Mouse (Mus musculus) megakaryocyte progenitor cell, adult 5-6 weeks (primary cell): ENCODE data around the gene 4933425L06Rik. TPM values are rescaled to one million over a fixed set of nuclear protein-coding genes. Genes with fewer than 3 reads are reported as not detected.

Source experiments
- ATAC-seq: replicated peaks from 2 replicates; pipeline ENCODE4 v1.8.0; 2016; ENCODE audit warnings: mild to moderate bottlenecking, moderate TSS enrichment, inconsistent platforms; ENCODE audit not compliant: poor library complexity
- total RNA-seq, 2 experiments: library from RNA; stranded (forward) in 1 of 2; stranded (reverse) in 1 of 2; fragments of 157-497, 149-512 nt in 1 of 2; fragments of 200-1000 nt in 1 of 2; gene quantifications; 2 replicates each; pipeline versions ENCODE4 v1.2.3 to v1.2.4; 2015 to 2017

The 4933425L06Rik gene
- total RNA-seq (2015) (not detected in 2 replicates), total RNA-seq (2017) (not detected in 2 replicates)

DNA sequence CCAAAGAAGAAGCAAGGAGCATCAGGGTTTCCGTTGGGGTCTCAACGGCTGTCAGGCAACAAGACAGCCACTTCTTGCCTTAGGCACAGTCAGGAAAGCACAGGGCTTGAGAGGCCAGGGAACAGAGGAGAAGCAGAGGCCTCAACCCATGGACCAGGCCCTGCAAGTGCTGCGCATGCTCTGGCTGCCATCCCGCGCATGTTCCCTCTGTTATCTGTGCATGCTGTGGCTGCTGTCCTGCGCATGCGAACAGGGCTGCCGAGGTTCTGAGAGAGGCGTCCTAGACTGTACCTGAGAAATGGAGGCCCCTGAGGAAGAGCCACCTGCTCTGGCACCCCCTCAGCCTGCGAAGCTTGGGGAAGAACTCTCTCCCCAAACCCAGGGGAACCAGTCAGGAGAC lies at the start of gene 4933425L06Rik:
TSS of gene 4933425L06Rik (plus strand) at position 261 of the 400 bp plus-strand sequence.
- no peak for ATAC-seq

DNA sequence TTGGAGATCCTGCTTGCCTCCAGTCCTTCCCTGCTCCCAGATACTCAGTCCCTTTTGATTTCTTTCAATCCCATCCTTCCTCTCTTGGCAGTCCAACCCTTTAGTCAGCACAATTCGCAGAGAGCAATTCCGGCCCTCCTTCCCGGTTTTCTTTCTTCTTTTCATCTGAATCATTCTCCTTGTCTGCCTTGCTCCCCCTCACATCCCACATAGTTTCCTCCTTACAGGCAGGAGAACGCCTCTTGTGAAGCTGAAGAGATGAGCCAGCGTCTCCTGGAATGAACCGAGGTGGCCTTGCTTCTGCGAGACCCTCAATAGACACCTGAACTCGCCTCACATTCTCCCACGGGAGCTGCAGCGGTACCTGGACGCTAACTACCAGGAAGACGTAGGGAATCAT lies 44.1 kb upstream of the 4933425L06Rik start:
- no peak for ATAC-seq

DNA sequence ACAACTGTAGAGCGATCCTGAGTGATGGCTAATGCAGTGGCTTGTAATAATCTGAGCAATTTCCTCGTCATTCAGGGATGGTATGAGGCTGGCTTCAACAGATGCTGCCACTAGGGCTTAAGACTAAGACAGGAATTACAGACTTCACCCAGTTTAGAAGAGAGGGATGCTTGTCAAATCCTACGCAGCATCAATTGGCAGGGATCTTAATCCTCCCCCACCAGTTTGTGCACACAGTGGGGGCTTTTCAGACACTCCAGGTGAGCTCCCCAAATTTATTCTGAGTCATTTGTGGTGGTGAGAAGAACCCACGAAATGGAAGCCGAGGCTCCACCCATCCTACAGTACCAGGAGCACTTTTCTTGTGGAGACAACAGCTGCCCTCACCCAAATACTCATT lies 43.6 kb upstream of the 4933425L06Rik start:
- ATAC-seq = no peak

DNA sequence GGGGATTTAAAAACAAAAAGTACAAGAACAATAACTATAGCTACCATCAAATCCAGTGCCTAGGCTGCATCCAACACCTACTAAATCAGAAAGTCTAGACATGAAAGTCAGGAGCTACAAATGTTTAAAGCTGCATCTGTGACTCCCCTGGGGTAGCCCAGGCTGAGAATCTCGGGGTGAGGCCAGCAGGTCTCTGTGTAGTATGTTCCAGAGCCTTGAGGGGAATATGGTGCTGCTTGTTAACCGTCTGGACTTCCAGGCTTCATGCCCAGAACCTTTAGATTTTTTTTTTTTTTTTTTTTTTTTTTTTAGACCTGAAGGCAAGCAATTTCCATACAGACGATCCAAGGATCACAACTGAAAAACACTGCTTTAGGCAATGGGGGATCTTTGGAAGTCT lies 38.0 kb upstream of the 4933425L06Rik start:
- no peak for ATAC-seq

DNA sequence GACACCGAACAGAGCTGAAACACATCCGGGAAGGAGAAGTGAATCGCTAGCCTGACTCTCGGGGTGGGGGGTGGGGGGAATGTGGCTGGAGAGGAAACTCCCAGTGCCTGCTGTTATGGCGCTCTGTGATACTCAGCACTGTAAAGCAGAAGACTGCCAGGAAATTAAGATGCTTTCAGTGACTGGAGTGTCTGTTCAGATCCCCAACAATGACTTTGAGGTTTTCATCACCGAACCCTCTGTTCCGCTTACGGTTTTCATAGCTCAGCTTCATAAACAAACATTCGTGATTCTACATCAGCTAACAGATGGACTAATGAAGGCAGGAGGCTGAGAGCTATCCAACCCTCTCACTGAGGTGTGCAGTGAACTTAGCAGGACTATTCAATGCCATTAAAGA lies 34.5 kb upstream of the 4933425L06Rik start:
- peak; percentile 59 for ATAC-seq

DNA sequence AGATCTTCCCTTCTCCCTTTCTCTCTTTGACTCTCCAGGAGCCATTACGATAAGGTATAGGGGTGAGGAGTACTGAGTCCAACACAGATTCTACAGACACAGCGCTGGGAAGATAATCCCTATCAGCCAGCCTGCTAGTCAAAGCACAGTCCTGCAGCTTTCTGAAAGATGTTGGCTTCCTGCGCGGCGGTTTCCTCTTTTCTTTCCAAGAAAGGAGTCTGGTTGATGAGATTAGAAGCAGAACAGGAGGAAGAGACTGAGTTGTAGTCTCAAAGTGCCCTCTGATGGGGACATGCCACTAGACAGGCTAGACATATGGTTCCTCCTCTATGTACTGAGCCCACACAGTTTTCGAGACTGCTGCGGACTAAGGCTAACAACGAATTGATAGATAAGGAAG lies 33.3 kb upstream of the 4933425L06Rik start:
- peak; percentile 84 for ATAC-seq

DNA sequence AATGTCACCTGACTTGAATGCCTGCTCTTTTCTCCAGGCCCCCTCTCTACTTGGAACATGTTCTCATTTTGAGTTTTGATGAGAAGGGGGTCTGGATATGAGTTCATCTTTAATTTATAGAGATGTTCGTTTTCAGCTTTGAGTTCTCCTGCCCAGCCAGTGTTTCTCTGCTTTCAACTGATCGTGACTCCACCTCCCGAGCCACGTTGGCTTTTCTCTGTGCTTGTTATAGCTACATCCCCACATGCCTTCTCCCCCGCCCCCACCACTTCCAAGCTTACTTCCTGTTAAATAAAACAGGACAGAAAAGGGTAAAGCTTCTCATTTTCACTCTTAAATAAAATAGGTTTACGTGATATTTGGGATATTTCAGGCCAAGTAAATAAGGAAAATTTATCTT lies 30.5 kb upstream of the 4933425L06Rik start:
- no peak for ATAC-seq

DNA sequence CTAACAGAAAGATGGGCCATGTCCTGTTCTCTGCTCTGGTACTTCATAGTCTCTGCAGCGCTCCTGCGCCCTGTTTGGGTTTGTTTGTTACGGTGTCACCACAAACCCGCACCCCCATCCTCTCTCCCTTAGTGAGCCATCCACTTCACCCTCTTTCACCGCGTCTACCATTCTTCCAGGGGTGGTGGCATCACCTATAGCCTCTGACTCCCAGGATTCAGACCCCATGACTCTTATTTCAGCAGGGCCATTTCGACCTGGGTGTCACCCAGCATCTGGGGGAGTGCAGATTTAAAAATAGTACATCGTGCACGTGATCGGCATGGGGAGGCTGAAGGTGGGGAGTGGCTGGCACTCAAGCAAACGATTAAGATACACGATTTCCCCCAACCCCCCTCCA lies 28.3 kb upstream of the 4933425L06Rik start:
- no peak for ATAC-seq

DNA sequence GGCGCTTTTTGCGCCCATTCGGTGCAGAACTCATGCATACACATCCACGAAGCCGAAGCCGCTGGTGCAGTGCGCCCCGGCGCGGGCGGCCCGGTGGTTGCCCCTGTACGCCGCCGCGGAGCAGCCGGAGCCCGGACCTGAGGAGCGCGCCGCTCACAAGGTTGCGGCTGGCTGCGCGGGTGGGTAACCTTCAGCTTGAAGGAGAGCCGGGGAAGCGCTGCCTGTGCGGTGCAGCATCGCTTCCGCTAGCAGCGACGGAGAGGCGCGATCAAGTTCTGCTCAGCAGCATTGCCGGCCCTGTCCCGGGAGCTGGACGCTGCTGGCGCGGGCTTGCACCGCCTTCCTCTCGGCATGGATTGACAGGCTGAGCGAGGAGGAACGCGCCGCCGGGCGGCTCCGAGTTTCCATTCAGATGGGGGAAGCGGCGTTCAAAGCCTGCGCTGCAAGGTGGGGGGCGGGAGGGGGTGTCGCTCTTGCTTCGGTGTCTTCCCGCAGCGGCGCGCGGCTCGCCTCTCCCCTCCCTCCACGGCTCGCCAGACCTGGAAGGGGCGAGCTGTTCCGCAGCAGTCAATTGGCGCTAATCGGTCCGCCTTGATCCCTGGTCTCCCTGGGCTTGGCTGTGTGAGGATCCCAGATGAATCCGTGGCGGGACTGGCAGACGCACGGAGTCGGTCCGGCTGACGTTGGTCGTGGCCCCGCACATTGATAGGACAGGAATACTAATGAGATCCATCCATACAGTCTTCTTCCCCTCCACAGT lies 27.6 kb upstream of the 4933425L06Rik start, which contains the start of gene Rgs7bp:
TSS of gene Rgs7bp (minus strand) at position 750 of the 760 bp plus-strand sequence.
- ATAC-seq = peak; percentile 53

DNA sequence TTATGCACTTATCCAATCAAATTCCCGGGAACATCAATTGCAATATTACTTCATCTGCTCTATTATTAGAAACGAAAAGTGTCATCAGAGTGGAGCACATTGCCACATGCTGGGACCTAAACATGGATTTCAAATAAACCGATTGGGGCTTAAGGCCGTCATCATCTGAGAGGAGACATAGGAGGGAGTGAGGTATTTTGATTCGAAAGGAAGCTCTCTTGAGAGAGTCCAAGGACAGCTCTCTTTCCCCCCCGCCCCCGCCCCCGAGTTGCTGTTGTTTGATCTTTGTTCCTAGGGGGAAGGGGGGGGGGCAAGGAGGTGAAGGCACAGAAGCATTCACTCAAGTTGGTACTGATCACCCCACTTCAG lies 27.0 kb upstream of the 4933425L06Rik start:
- ATAC-seq = peak; percentile 2; the same call in 1 of the 2 replicates

DNA sequence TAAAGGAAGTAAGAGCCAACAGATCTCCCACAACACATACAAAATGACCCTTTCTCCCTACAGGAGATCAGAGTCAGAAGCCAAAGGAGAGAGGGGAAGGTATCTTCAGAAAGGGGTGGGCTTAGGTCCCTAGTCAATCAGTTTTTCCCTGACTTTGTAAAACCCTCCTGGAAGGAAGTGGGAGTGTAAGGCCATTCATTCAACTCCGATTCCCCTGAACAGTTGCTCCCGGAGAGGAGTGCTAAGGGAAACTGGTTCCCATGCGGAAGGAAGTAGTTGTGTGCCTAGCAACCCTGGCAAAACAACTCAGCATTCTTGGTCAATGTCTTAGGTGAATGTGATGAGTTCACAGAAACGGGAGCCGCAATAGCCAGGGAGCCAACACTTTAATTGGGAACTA lies 26.5 kb upstream of the 4933425L06Rik start:
- ATAC-seq = peak; percentile 66

DNA sequence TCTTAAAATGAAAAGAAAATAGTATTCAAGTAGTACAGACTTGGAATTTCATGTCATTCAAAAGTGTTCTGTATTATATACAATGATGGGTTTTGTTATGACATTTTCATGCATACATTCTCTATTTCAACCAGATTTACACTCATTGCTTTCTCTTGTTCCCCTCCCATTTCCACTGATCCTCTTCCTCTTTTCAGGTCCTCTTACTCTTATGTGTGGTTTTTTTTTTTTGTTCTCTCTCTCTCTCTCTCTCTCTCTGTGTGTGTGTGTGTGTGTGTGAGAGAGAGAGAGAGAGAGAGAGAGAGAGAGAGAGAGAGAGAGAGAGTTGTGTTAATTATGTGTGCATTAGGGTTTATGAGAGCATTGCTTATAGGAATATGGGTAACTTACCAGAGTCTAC lies 15.8 kb upstream of the 4933425L06Rik start:
- ATAC-seq = peak; percentile 76

DNA sequence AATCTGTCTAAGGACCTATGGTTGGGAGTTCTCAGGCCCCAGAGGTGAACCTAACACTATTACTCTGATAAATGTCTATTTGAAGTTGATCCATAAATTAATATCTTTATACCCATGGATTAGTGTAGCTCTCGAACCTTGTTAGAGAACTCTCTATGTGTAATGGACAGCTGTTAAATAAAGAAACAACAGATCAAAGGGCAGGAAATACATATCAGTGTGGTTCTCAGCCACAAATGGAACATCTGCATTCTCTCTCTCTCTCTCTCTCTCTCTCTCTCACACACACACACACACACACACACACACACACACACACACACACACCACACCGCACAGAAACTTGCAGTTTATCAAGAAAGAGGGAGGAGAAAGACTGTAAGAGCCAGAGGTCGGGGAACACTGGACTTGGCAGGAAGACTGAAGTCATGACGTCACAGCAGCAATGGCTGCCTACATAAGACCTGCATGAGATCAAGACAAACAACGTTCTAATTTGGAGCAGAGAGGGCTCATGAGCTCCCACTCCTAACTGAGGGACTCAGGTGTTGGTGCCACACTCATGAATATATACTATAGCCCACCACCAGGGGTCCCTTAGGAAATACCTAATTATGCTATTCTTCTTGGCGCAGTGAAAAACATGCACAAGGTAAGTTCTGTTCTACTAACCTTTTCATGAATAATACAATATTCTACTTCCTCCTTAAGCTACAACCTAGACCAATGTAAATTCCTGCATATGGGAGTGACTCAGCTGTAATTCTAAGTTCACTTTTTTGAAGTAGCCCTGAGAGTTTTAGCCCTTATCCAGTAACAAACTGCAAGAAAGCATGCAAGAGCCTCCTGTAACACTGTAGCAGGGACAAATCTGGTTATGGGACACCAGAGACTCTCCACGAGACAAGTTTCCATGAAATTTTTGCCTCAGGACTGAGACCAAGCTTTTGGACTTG lies 14.8 kb upstream of the 4933425L06Rik start:
- peak; percentile 54 for ATAC-seq

DNA sequence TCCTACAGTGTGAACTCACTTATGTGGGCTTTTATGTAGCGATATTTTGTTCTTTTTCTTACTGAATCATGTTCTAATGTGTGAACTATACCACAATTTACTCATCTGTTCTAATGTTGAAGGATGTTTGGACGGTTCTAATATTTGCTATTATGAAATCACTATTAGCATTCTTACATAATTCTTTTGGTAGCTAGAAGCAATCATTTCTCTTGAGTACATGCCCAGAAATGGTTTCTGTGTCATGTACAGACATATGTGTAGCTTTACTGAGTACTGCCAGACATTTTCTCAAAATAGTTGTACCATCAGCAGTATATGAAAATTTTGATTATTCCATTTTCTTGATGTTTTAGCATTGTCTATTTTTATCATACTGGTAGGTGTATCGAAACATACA lies 7.4 kb downstream of the 4933425L06Rik start:
- no peak for ATAC-seq

DNA sequence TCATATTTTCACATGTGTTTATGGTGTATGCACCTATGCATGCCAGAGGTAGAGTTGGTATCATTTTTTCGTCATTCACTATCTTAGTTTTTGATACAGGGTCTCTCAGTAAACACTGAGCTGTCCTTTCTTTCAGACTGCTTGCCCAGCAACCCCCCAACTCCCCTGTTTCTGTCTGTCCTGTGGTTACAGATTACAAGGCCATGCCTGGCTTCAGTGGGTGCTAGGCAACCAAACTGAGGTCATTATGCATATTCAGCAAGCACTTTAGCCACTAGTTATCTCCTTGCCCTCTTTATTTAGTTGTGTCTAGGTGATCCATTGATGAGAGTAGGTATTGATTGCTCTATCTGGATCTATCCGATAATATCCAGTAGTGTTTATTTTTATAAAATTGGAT lies 14.4 kb downstream of the 4933425L06Rik start:
- no peak for ATAC-seq

DNA sequence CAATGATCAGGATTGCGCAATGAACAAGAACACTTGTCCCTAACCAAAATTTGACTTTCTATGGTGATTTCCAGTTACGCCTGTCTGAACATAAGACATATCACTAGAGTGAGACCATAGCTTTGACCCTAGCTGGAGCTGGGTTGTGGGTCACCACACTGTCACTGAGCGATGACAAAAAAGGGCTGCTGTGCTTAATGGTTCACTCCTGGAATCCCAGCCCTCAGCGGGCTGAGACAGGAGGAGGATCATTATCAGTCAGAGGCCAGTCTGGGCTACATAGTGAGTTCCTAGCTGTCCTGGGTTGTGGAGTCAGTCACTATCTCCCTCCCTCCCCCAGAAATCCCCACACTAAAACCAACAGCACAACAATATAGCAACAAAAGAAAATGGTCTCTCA lies 18.8 kb downstream of the 4933425L06Rik start:
- ATAC-seq = no peak

DNA sequence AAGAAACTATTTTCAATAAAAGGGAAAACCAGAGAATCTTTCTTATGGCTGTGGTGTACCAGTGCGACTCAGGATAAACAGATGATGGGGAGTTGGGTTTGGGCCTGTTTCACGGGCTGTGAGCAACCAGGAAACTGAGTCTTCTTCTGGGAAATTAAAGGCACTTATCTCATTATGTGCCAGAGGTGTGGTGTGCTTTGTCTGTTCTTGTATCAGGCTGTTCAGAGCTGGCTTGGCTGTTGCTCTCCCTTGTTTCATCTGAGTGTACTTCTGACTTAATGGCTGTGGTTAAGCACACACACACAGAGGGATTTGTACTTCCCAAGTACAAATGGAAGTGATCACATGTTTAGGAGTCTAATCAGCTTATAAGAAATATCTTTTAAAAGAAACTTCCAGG lies 22.5 kb downstream of the 4933425L06Rik start:
- no peak for ATAC-seq

DNA sequence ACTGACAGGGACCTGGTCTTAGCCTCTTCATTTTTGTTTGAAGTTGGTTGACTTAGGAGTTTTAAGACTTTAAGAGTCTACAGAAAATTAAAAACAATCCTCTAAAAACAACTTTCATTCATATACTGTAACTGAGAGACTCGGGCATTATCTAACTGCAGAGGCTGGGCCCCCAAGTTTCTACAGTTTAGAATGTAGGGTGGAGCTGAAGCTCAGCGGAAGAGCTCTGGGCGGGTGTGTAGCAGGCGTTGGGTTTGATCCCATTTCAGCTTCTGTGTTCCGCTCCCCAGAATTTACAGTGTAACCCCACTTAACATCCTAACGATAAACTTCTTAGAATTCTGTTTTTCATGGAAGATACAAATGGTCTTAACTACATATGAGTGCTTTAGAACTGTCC lies 29.7 kb downstream of the 4933425L06Rik start:
- ATAC-seq = no peak; the same call in 1 of the 2 replicates

DNA sequence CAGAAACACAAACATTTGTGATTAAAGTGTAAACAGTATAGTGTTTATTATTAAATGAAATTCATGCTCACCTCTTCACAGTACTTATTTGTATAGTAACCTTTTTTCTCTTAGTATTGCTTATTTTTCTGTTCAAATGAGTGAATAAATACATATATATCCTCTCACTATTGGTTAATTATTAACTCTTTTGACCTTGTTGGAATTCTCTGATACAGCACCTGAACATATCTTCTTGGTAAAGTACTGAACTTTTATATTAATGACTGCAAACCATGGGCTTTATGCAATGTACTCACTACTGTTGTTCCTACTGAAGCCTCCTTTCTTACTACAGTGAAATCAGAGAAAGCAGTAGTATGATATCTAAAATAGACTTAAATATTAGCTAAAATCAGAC lies 39.7 kb downstream of the 4933425L06Rik start:
- no peak for ATAC-seq

DNA sequence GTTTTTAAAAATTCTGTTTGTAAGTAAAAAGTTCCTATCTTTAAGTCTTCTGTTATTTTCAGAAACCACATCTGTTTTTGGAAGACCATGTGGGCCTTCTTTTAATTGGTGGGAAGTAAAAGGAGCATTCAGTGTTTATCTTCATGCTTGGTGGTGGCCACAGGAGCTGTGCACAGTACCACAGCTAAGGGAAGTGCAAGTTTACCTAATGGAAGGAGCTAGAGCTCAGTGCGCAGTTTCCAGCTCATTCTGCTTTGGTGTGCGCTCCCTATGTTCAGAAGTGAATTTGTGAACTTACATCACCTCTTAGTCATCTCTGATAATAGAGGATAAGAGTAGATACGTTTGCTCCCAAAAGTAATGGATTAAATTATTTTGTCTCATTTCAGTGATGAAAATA lies 40.2 kb downstream of the 4933425L06Rik start:
- 0 out of 2 replicates have a peak, but pooled peaks have one; percentile 29 for ATAC-seq

DNA sequence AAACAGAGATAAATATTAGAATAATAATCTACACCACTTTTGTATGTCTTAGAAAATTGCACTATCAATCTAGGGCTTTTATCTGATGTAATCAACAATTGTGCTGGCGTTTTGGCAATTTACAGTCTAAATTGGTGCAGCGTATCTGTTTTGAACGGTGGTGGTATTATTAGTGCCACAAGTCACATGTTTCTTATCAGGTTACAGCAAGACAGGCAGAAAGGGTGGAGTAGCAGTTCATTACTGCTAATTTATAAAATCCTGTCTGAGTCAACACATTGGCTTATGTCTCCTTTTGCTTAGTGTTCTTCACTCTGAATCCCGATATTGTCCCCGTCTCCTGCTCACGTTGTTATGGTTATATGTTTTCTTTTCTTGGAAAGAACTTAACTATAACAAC lies 48.2 kb downstream of the 4933425L06Rik start:
- peak; percentile 83 for ATAC-seq

DNA sequence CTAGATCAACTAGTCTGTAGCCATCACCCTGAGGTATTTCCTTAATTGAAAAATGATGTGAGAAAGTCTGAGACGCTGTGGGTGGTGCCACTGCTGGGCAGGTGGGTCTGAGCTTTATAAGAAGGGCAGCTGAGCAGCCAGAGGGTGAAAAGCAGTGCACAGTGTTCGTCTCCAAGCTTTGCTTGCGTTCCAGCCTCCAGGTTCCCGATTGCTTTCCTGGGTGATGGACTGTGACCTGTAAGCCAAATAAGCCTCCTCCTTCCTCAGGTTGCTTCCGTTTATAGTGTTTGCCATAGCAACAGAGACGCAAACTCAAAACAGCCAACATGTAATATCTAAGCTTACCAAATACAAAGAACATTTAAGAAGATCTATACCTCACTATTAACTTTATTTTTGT lies 50.4 kb downstream of the 4933425L06Rik start:
- ATAC-seq = no peak
